Mouse (Mus musculus): ENCODE results near the gene Idh3b. TPM values are rescaled to one million over a fixed set of nuclear protein-coding genes. Genes with fewer than 3 reads are reported as not detected.

The Idh3b gene
- polyA plus RNA-seq, 1 experiment from 2014 or later: 137 TPM

DNA sequence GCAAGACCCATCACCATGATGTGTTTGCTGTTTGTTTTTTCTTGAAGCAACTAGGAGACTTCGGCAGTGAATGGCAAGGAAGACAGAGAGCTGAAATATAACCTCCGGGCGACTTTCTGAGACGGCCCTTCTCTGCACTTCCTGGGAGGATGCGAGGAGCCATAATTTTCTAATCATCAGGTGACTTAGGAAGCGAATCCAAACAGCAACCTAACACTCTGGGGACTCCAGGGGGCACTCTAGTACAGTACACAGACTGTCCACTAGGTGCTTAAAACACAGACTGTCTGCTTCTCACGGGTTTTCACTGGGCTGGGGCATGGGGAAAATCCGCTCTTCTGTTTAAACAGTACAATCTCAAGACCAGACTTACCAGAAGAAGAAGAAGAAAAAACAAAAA lies 7.1 kb upstream of the Idh3b start:
- no peaks in the 10 kb centered on the region for H3K9me3 ChIP-seq
- no peak overlapping the region for H3K27ac ChIP-seq
- no peak overlapping the region for H3K9ac ChIP-seq
- peaks cover 31% of the 10 kb centered on the region for H3K4me1 ChIP-seq
- no peak overlapping the region for H3K4me3 ChIP-seq
- ATAC-seq (ENCODE audit: insufficient number of reproducible peaks, insufficient read depth, low FRiP score, low TSS enrichment): no peak
- 9% methylated on average over 8 of the region's 8 CpGs for WGBS
- H3K36me3 ChIP-seq: no peaks in the 10 kb centered on the region
- peaks cover 14% of the 10 kb centered on the region for H3K27me3 ChIP-seq
- no peak overlapping the region for H3K4me2 ChIP-seq (replicated peaks)

DNA sequence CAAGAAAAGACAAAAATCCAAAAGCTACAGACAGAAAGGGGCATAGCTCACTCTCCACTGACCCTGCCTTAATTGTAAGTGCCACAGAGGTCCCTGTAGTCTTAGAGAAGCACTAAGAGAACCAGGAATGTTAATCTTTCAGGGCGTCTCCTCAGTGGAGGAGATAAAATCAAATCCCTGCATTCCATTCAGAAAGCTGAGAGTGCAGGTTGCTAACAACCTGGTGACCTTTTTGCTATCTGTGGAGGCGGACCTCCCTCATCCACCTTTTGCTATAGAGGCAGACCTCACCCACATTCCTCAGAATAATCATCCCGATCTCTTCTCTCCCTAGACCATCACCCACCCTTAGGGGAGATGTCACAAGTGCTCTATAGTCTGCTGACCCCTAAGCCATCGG lies 4.7 kb upstream of the Idh3b start:
- no peak for ATAC-seq (ENCODE audit: insufficient number of reproducible peaks, insufficient read depth, low FRiP score, low TSS enrichment)
- no peak overlapping the region for H3K4me3 ChIP-seq
- no peak overlapping the region for H3K4me2 ChIP-seq (replicated peaks)
- no peak overlapping the region for H3K9ac ChIP-seq
- H3K4me1 ChIP-seq: peaks cover 19% of the 10 kb centered on the region
- H3K36me3 ChIP-seq: no peaks in the 10 kb centered on the region
- WGBS: 62% methylated on average over 4 of the region's 4 CpGs
- no peak overlapping the region for H3K27ac ChIP-seq
- H3K27me3 ChIP-seq: 0 out of 2 replicates have a peak, but pooled peaks cover 2% of the 10 kb centered on the region
- H3K9me3 ChIP-seq: no peaks in the 10 kb centered on the region

DNA sequence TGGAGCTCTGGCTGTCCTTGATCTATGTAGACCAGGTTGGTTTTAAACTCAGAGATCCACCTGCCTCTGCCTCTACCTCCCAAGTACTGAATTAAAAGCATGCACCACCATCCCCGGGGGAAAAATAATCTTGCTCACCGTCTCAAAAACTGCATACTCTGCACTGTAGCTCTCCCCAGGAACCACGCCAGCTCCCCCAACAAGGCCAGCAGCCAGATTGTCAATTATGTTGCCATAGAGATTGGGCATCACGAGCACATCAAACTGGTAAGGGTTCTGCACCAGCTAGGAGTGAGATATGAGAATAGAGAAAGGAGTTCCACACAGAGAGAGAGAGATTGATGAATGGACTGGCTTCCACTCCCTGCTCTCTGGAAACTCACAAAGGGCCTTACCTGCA lies 3.5 kb downstream of the Idh3b start:
- no peak for ATAC-seq (ENCODE audit: insufficient number of reproducible peaks, insufficient read depth, low FRiP score, low TSS enrichment)
- 69% methylated on average over 4 of the region's 4 CpGs for WGBS
- no peak overlapping the region for H3K4me2 ChIP-seq (replicated peaks)
- peaks cover 56% of the 10 kb centered on the region for H3K36me3 ChIP-seq
- no peaks in the 10 kb centered on the region for H3K9me3 ChIP-seq
- H3K4me3 ChIP-seq: no peak overlapping the region
- H3K27me3 ChIP-seq: no peaks in the 10 kb centered on the region
- H3K9ac ChIP-seq: no peak overlapping the region
- H3K4me1 ChIP-seq: peaks cover 24% of the 10 kb centered on the region
- H3K27ac ChIP-seq: no peak overlapping the region

DNA sequence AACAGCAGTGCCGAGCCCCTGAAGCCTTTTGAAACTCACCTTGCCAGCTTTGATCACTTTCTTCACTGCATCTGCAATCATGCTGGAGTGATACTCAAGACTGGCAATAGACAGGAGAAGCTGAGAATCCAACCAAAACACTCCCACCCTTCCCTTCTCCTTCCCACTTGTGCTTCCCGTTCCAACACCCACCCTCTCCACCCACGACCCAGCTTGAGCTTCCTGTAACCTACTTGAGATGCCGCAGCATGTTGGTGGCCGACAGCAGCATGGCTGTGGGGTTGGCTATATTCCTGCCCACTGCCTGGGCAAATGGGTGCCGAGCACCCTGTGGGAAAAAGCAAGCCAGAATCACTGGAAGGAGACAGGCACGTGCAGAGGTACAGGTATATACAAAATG lies 4.1 kb downstream of the Idh3b start:
- WGBS: 67% methylated on average over 7 of the region's 7 CpGs
- Histone ChIP-seq H3K36me3 (peaks cover 61% of the 10 kb centered on the region), H3K27me3 (no peaks in the 10 kb centered on the region), H3K9me3 (no peaks in the 10 kb centered on the region), H3K4me1 (peaks cover 30% of the 10 kb centered on the region), H3K27ac (no peak overlapping the region), H3K4me3 (no peak overlapping the region), H3K4me2 (replicated peaks) (no peak overlapping the region), H3K9ac (no peak overlapping the region)
- ATAC-seq (ENCODE audit: insufficient number of reproducible peaks, insufficient read depth, low FRiP score, low TSS enrichment): no peak

DNA sequence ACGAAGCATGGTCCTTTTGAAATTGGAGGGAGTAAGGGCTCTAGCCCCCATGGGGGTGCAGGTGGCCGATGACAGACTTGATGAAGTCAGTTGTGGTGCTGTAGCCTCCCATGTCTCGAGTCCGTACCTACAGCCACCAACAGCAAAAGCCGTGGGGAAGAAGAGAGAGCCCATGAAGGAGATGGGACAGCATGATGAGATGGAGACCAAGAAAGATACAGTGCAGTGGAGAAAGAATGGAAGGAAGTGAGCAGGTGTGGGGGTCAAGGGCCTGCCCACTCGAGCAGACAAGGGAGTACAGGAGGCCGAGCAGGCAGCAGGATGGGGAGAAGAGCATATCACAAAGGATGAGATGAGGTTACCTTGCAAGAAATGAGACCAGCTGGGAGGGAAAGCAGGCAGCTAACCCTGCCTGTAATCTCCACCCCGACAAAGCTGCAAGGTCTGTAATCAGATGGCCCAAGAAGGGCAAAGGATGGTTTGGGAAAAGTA lies 4.7 kb downstream of the Idh3b start:
- Histone ChIP-seq H3K27ac (no peak overlapping the region), H3K27me3 (no peaks in the 10 kb centered on the region), H3K9me3 (no peaks in the 10 kb centered on the region), H3K36me3 (peaks cover 61% of the 10 kb centered on the region), H3K9ac (no peak overlapping the region), H3K4me3 (no peak overlapping the region), H3K4me1 (peaks cover 28% of the 10 kb centered on the region), H3K4me2 (replicated peaks) (no peak overlapping the region)
- ATAC-seq (ENCODE audit: insufficient number of reproducible peaks, insufficient read depth, low FRiP score, low TSS enrichment): no peak
- WGBS: 36% methylated on average over 8 of the region's 8 CpGs

DNA sequence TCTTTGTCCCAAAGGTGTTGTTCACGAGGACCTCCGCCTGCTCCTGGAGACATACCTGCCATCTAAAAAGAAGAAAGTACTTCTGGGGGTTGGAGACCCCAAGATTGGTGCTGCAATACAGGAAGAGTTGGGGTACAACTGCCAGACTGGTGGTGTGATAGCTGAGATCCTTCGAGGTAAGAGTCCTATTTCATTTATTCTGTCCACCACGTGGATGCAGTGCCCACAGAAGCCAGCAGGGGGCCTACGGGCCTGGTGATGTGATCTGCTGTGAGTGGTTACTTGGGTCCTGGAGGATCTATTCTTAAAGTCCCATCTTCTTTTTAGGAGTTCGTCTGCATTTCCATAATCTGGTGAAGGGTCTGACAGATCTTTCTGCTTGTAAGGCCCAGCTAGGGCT lies 8.7 kb downstream of the Idh3b start:
- H3K4me2 ChIP-seq (replicated peaks): peak overlapping the region; percentile 69
- H3K4me3 ChIP-seq: peak overlapping the region; percentile 87
- H3K27ac ChIP-seq: no peak overlapping the region
- H3K9me3 ChIP-seq: no peaks in the 10 kb centered on the region
- H3K9ac ChIP-seq: 0 out of 2 replicates have a peak overlapping the region, but pooled peaks have one; percentile 92
- ATAC-seq (ENCODE audit: insufficient number of reproducible peaks, insufficient read depth, low FRiP score, low TSS enrichment): no peak
- 48% methylated on average over 6 of the region's 6 CpGs for WGBS
- H3K4me1 ChIP-seq: peaks cover 24% of the 10 kb centered on the region
- H3K27me3 ChIP-seq: no peaks in the 10 kb centered on the region
- H3K36me3 ChIP-seq: peaks cover 50% of the 10 kb centered on the region

DNA sequence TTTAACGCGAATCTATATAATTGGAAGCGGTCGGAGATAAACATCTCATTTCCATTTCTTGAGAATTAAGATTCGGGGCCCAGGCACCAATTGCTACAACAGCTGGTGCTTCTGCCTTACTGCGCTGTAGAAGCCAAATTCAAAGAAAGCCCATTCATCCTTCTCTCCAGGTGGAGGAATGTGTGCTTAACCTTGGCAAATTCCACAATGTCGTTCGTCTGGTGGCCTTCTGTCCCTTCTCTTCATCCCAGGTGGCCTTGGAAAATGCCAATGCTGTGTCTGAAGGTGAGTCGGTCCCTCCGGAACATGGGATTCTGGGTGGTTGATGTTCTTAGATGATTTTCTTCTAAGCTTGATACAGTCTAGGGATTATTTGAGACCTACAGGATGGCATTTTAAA lies 9.5 kb downstream of the Idh3b start:
- Histone ChIP-seq H3K4me3 (peak overlapping the region; percentile 87), H3K4me1 (peaks cover 24% of the 10 kb centered on the region), H3K9me3 (no peaks in the 10 kb centered on the region), H3K9ac (peak overlapping the region; percentile 92), H3K4me2 (replicated peaks) (peak overlapping the region; percentile 69), H3K27ac (peak overlapping the region; percentile 94), H3K36me3 (peaks cover 42% of the 10 kb centered on the region), H3K27me3 (no peaks in the 10 kb centered on the region)
- no peak for ATAC-seq (ENCODE audit: insufficient number of reproducible peaks, insufficient read depth, low FRiP score, low TSS enrichment)
- WGBS: under 1% methylated on average over 10 of the region's 10 CpGs

DNA sequence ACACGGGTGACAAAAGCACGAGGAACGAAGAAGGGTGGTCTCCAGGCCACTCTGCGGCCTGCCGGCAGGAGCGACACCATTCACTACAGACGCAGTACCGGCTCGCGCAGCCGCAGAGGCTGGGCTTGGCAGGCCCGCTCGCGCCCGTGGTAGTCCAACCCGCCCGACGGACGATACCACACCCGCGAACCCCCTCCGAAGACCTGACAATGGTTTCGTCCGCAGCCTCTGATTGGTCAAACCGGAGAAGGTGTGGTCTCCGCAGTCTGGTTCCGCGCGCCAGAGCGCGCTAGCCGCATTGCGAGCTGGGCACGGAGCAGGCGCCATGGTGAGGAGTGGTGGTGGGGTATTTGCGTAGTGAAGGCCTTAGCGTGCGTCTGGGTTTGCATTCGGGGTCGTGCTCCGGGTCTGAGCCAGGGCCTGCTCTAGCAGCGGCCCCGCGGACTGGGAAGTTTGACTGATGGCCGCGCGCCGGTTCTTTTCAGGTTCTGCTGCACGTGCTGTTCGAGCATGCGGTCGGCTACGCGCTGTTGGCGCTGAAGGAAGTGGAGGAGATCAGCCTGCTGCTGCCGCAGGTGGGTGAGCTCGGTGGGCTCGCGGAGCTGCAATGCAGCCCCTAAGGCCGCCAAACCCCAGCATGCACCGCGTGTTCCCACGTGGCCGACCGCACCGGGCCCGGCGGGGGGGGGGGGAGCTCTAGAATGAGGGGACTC lies 10.0 kb downstream of the Idh3b start, which contains the start of gene Nop56:
Gene Nop56, plus strand, starts transcription at position 282 of the 713 bp plus-strand sequence.
- Histone ChIP-seq H3K4me2 (replicated peaks) (peak within 1 kb of the TSS; percentile 69), H3K27me3 (no peaks in the 10 kb centered on the region), H3K4me1 (peaks cover 24% of the 10 kb centered on the region), H3K36me3 (peaks cover 37% of the 10 kb centered on the region), H3K9ac (peak within 1 kb of the TSS; percentile 92), H3K27ac (peak within 1 kb of the TSS; percentile 94), H3K9me3 (no peaks in the 10 kb centered on the region), H3K4me3 (peak within 1 kb of the TSS; percentile 87)
- WGBS: under 1% methylated on average over 68 of the region's 68 CpGs
- peak; percentile 98 for ATAC-seq (ENCODE audit: insufficient number of reproducible peaks, insufficient read depth, low FRiP score, low TSS enrichment)

DNA sequence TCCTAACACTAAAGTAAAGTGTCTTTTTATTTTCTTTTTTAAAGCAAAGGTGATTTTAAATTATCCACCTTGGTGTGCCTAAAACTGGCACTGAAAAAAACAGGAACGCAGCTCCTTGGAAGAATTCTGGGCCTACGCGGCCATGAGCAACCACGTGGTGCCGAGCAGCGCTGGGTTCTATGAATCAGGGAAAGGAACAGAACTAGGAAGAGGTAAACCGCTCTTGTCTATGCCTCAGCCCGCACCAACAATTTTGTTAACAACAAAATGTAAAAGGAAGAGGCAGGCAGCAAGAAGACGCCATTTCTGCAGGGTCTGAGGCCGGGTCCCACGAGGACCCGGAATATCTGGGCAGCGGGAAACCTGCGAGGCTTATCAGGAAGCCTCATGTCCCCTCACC lies 10.6 kb downstream of the Idh3b start:
- H3K36me3 ChIP-seq: peaks cover 34% of the 10 kb centered on the region
- H3K4me3 ChIP-seq: peak overlapping the region; percentile 87
- peak overlapping the region; percentile 69 for H3K4me2 ChIP-seq (replicated peaks)
- peak; percentile 4; the same call in 1 of the 2 replicates for ATAC-seq (ENCODE audit: insufficient number of reproducible peaks, insufficient read depth, low FRiP score, low TSS enrichment)
- H3K4me1 ChIP-seq: peaks cover 24% of the 10 kb centered on the region
- no peaks in the 10 kb centered on the region for H3K27me3 ChIP-seq
- H3K27ac ChIP-seq: peak overlapping the region; percentile 94
- under 1% methylated on average over 14 of the region's 14 CpGs for WGBS
- peak overlapping the region; percentile 92 for H3K9ac ChIP-seq
- H3K9me3 ChIP-seq: no peaks in the 10 kb centered on the region

DNA sequence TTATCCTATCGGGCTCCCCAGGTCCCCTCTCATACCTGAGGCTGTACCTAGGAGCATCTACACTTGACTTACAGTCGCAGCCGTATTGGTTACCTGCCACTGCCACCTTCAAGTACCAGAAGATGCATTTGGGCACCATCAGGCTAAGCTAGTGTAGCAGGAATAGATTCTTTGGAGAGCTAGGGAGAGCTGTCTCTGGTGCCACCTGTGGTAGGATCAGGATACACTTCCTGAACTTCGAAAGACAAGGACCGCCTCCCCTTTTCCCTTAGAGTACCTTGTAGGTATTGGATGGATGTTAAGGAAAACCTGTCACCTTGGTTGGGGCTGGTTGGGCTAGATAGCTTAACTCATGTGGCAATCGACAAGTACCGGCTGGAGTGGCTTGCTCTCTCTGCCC lies 16.3 kb downstream of the Idh3b start:
- Histone ChIP-seq H3K9ac (no peak overlapping the region), H3K9me3 (no peaks in the 10 kb centered on the region), H3K27ac (no peak overlapping the region), H3K4me2 (replicated peaks) (no peak overlapping the region), H3K4me1 (0 out of 2 replicates have a peak, but pooled peaks cover under 1% of the 10 kb centered on the region), H3K36me3 (no peaks in the 10 kb centered on the region), H3K4me3 (no peak overlapping the region), H3K27me3 (no peaks in the 10 kb centered on the region)
- WGBS: 67% methylated on average over 7 of the region's 7 CpGs
- no peak for ATAC-seq (ENCODE audit: insufficient number of reproducible peaks, insufficient read depth, low FRiP score, low TSS enrichment)

DNA sequence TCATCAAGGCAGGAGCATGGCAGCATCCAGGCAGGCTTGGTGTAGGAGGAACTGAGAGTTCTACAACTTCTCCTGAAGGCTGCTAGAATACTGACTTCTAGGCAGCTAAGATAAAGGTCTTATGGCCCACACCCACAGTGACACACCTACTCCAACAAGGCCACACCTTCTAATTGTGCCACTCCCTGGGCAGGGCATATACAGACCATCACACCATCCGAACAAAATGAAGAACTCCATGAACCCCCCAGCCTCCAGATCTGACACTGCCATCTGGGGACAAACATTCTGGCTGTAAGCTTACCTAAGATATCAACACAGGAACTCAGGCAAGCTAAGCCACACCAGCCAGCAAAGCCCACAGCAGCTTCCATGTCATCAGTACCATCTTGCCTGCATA lies 18.8 kb downstream of the Idh3b start:
- no peak for ATAC-seq (ENCODE audit: insufficient number of reproducible peaks, insufficient read depth, low FRiP score, low TSS enrichment)
- H3K4me3 ChIP-seq: no peak overlapping the region
- H3K4me1 ChIP-seq: no peaks in the 10 kb centered on the region
- 91% methylated on average over 1 of the region's 1 CpGs for WGBS
- H3K27me3 ChIP-seq: no peaks in the 10 kb centered on the region
- H3K27ac ChIP-seq: no peak overlapping the region
- no peaks in the 10 kb centered on the region for H3K36me3 ChIP-seq
- H3K9ac ChIP-seq: no peak overlapping the region
- no peaks in the 10 kb centered on the region for H3K9me3 ChIP-seq
- H3K4me2 ChIP-seq (replicated peaks): no peak overlapping the region

DNA sequence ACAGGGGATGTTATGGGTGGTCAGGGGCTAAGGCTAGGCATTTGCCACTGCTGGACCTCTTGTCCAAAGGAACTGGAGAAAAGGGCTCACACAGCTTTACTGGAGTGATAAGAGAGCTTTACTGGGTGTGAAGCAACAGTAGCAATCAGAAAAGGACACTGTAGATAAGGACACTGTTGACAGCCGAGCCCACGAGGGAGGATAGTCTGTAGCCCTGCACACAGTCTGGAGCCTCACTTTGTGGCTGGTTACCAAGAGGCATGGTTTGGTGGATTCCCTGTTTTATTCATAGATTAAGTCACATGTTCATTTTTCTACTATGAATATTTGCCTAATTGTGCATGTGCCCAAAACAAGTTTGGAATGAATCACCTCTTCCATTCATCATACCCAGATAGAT lies 21.9 kb downstream of the Idh3b start:
- Histone ChIP-seq H3K9ac (no peak overlapping the region), H3K4me2 (replicated peaks) (no peak overlapping the region), H3K27ac (no peak overlapping the region), H3K9me3 (no peaks in the 10 kb centered on the region), H3K4me1 (no peaks in the 10 kb centered on the region), H3K4me3 (no peak overlapping the region), H3K27me3 (no peaks in the 10 kb centered on the region), H3K36me3 (no peaks in the 10 kb centered on the region)
- ATAC-seq (ENCODE audit: insufficient number of reproducible peaks, insufficient read depth, low FRiP score, low TSS enrichment): no peak
- WGBS: 87% methylated on average over 2 of the region's 2 CpGs
